Mouse (Mus musculus): ENCODE measurements at regions not wholly inside any gene's neighbourhood (a gene's known extent, or its start where the extent isn't known, plus 50 kb on each side); places are given as distances from the start of the nearest gene placed in this dataset.

DNA sequence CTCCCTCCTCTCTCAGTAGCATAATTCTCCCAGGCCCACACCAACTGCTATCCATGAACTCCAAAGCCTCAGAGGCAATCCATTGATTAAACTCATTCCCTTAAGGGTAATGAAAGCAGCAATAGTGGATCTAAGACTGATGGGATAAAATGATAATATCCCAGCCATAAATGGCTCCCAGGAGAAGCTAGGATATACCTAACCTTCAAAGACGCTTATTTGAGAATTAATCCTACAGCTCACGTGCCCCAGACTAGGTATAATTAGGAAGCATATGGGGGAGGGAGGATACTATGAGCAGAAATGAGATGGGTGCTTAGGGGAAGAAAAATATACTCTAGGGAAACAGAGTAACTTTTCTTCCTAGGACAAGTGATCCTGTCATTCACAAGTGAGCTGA, 52.8 kb upstream of the Rnf32 start:
- DNase-seq (ENCODE audit: low spot score), result no peak

DNA sequence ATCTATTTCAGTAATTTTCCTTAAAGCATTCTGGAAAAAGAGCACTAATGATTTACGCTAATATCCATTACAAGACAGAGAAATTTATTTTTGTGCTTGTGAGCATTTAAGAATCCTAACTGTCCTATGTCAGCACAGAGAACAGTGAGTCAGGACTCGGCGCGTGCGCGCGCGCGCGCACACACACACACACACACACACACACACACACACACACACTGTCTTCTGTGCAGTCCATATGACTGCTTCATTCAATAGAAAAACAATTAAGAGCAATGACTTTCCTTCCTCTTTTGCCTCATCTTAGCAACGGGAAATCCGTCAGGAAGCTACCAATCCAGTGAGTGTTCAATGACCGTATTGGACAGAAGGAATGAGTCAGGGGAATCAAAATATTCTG, 53.3 kb upstream of the Rnf32 start:
- DNase-seq (ENCODE audit: low spot score), result no peak

DNA sequence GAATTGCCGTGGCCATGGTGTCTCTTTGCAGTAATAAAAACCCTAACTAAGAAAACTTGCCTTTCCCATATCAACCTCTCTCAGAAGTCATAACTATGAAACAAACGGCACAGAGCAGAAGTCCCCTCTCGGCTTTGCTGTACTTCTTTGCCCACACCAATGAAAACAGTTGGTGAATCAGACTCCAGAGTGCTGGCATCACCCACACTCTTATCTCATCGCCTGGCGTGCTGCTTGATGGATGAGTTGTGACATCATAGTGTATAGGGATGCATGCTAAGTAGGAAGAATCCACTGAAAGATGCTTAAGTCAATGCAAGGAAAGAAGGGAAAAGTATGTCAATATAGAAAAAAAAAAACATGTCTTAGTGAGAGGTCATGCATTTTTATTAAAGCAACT, 58.3 kb upstream of the Rnf32 start:
- no peak for DNase-seq (ENCODE audit: low spot score)

DNA sequence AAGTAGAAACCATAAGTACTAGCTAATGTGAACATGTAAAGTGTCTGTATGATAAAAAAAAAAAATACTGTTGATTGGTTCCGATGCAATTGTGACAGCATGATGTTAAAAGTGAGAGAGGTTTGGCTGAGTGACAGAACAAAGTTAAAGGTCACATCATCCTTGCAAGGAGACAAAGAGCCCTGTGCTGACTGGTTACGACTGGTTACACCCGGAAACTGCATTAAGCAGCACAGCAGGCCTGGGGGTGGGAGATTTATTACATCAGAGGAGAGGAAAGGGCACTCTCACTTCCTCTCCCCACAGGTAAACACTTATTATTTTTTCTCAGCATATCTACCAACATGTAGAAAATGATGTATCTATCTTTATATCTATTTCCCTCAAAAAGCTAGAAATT, 63.5 kb upstream of the Rnf32 start:
- no peak for DNase-seq (ENCODE audit: low spot score)

DNA sequence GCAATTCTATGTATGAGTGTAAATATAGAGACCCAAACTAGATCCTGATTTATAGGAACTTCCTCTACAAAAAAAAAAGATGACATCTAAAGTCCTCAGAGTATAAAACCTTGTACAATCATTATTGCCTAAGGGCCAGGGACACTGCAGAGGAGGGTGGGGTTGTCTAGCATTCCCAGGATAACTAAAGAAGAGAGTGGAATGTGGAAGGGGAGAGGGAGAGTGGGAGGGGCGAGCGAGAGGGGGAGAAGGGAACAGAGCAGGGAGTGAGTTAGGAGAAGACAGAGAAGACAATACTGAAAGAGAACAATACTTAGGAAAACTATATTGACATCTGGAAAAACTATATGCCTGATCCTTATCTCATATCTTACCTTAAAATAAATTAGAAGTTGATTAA, 64.0 kb upstream of the Rnf32 start:
- no peak for DNase-seq (ENCODE audit: low spot score)

DNA sequence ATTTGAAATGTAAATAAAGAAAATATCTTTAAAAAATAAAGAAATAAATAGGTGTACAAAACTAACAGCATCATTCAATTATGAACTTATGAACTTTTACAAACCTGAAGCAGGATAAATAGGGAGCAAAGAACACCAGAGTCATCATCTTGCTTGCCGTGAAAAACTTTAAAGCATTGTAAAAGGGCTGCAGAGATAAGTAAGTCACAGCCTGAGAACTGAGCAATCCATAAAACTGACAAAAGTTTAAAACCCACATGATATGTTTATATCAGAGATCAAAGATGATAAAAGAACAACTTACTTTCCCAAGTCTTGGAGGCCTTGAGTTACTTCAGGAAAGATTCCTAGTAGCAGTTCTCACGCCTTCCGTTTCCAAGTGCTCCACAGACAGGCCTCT, 66.1 kb upstream of the Rnf32 start:
- DNase-seq (ENCODE audit: low spot score), result no peak

DNA sequence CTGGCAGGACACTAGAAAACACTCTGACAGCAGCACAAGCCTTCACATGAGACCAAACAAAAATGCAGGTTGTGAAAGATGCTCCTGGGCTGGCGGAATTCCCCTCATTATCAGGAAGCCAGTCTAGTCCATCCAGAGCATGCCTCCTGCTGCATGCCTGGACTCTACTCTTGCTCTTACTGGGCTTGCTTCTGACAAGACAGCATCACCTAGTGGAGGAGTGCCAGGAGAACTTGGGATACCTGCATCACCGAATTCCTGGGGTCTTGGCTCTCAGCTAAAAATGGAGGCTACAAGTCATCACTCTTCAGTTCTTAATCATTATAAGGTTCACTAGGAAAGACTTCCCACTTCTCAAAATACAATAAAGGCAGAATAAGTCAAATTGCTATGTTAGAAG, 78.8 kb upstream of the Rnf32 start:
- DNase-seq (ENCODE audit: low spot score), result no peak

DNA sequence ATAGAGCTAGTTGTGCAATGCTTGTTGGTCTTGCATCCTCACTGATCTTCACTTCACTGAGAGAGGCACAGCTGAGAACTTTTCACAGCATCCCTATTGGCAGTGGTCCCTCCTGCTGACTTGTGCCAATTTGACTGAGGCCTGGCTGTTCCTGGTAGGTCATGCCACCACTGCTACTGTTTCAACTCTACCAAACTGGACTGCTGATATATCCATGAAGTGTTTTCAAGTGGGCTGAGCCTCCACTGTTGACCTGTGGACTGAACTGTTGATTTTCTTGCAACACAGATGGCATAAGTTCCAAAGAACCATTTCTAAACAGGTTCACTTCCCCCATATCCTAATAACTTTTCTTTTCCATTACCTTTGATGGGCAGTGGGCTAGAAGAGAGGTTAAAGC, 83.3 kb upstream of the Rnf32 start:
- no peak for DNase-seq (ENCODE audit: low spot score)

DNA sequence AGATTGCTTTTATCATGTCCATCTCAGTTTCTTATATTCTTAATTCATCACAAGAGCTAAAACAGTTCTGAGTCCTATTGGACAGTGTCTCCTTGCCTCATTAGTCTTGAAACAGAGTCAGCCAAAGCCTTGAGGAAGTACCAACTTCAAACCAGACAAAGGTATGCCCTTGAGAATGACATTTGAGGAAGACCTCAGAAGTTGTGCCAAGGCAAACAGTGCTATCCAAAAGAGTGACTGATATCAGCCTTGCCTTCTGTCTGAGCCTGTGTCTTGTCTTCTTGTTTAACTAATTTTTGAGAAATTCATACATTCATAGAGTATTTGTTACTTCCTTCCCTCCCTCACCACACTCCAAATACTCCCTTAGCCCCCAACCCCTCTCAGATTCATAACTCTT, 88.5 kb upstream of the Rnf32 start:
- DNase-seq (ENCODE audit: low spot score), result no peak

DNA sequence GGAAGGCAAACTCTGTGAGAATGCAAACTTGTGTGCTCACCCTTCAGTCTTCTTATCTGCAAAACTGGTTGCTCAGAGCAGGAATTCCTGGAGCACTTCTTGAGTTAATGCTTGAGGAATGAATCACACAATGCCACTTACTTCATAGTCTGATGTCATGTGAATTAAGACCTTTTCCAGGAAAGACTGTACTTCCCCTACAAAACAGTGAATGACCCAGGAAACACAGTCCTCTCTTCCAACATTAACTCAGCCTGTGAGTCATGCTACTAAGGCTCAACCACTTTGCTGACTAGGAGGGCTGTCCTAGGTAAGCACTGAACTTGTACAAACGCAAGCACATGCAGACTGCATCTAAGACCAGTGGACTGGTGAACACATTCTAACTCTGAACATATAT, 112.5 kb upstream of the Rnf32 start:
- peak; percentile 39 for DNase-seq (ENCODE audit: low spot score)

DNA sequence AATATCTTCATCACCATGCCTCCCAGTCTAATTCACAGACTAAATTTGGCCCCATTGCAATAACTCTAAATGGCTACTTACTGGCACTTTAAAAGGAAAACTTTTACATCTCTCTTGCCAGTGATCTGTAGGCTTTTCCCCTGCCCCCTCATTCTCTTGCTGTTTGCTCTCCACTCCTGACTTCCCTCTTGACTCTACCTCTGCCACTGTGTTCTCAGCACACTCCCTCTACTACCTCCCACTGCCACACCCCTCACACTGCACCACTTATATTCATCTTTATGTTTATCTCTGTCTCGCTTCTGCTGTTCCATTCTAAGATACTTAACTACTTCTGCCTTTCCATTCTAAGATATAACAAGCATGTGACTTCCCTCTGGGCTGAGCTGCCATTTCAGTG, 141.4 kb upstream of the Rnf32 start:
- DNase-seq (ENCODE audit: low spot score), result no peak

DNA sequence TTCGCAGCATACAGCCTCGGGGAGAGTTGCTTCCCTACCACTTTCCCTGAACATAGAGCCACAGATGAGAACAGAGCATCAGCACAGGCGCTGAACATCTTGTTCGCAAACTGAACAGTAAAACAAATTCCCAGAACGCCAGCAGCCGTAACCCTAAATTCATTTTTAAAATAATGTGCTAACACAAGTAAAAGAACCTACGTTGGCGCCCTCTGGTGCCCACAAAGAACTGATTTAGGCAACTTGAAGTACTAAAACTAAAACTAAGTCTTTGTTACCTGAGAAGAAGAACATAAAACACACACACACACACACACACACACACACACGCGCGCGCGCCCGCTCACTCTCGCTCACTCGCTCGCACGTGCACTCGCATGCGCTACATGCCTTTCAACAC, 159.2 kb upstream of the Rnf32 start:
- peak; percentile 14 for DNase-seq (ENCODE audit: low spot score)

DNA sequence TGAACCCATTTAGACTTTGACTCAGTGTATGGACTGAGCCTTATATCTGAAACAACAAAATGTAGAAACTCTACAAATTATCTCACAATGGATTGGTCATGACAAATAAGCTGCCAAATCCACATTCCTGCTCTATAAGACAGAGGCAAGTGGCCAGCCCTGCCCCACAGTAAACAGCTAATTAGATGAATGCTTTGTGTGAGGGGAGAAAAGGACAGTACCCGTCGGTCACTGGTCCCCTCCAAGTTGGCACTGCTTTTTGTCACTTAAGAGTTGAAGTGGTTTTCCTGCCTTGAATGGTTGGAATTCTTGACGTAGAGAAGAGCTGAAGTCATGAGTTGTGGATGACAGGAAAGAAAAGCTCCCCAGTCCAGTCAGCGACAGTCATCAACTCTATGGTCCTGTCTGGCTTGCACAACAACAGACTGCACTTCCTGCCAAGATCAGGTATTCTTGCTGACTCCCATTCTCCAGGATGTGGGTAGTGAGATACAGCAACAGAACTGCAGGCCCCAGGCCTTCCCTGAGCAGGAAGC, 162.3 kb upstream of the Rnf32 start:
- peak; percentile 28 for DNase-seq (ENCODE audit: low spot score)

DNA sequence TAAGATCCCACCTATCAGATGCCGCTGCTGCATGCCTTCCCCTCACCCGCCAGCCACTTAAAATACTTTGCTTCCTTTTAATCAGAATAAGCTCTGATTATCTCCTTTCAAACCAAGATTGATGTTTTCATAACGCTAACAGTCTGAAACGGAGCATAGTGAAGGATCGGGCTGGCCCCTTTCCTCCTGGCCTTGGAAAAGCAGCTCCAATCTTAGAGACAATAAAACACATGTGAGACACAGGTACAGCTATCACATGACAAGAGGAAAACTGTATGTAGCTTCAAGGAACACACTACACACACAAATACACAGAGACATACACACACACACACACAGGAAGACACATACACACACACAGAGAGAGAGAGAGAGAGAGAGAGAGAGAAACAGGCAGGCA, 165.3 kb upstream of the Rnf32 start:
- no peak for DNase-seq (ENCODE audit: low spot score)

DNA sequence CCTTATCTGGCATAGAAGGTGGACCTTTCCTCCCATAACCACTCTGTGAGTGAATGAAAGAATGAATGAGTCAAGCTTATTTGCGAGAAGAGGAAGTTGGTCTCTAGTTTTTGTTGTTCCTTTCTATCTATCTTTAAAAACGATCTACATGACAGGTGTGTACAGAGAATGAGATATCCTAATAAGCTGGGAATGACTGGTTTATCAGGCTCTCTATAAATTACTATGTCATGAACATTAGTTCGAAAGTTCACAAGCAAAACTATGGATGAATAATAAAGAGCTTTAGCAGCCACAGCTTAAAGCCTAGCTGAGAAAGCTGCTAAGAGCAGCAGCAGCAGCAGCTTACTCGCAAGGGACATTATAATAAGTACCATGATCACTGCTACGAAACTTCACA, 165.8 kb upstream of the Rnf32 start:
- DNase-seq (ENCODE audit: low spot score), result no peak

DNA sequence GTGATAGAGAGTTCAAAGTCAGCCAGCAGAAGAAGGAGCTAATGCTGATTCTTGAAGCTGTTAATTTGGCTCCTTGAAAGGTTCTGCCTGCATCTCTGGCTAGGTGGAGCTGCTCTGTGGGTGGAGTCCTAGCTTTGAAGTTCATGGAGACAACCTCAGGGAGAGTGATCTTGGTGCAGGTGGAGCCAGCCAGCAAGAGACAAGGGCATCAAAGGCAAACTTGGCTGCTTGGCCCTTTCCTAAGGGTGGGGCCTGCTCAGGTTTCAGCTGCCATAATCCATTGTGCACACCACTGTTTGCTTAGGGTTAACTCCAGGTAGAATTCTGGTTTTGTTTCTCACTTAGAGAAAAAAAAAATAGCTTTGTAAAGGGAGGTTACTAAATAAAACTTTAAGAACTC, 170.7 kb upstream of the Rnf32 start:
- DNase-seq (ENCODE audit: low spot score), result peak; percentile 2

DNA sequence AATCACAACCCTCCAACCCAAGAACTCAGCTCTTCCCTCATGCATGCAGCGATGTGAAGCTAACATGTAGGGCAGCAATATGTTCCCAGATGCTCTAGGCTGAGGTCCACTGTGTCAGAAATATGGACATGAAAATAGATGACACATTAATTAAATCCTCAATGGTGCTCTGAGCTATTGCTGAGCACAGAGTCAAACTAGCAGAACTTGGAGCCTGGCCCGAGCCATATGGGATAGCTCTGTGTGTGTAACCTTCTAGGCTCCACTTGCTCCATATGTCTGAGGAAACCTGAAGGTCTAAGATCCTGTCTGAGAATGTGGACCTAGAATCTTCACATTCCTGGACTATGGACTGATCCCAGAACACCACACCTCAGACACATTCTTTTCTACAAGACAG, 203.0 kb upstream of the Rnf32 start:
- DNase-seq (ENCODE audit: low spot score), result no peak

DNA sequence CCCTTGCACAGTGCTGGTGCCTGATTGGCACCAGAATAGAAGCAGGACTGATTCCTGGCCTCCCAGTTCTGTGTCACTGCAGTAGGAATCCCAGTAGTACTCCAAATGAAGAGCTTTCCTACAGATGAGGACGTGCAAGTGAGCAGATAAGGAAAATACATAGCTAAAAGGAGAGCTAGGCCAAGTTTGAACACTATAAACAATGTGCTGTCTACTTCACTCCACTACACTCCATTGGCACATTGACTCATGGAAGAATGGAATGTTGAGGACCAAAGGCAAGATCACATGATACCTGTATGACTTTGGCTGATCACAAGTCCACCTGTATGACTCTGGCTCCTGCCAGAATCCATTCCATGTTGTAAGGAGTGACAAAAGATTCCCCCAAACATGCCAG, 215.9 kb upstream of the Rnf32 start:
- peak; percentile 2 for DNase-seq (ENCODE audit: low spot score)

DNA sequence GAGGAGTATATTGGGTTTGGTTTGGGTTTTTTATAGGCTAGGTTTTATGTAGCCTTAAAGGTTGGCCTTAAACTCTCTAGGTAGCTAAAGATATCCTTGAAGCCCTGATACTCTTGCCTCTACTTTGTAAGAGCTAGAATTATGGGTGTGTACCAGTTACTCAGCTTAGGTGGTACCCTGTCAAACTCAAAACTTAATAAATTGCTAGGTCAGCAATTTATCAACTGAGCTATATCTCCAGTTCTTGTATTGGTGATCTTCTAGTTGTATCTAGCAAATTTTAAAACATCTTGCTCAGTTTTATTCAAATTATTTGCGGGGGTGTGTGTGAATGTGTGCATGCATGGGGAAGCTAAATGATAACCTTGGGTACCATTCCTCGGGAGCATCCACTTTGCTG, 225.4 kb upstream of the Rnf32 start:
- DNase-seq (ENCODE audit: low spot score), result no peak

DNA sequence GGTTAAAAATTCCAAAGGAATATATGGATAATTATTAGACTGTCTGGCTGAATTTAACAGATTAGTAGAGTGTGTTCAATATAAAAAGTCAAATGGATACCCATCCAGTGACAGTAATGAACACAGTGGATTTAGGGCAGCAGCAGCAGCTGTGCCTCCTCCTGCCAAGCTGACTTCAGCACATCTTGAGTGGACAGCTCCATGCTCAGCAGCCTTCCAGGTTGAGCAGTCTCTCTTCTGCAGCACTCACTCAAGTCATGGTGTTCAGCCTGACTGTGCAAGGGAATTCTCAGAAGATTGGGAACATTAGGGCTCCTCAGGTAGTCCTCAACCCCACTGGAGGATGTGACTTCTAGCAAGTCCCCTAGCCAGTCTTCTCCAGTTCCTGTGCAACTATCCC, 240.8 kb upstream of the Rnf32 start:
- DNase-seq (ENCODE audit: low spot score), result no peak

DNA sequence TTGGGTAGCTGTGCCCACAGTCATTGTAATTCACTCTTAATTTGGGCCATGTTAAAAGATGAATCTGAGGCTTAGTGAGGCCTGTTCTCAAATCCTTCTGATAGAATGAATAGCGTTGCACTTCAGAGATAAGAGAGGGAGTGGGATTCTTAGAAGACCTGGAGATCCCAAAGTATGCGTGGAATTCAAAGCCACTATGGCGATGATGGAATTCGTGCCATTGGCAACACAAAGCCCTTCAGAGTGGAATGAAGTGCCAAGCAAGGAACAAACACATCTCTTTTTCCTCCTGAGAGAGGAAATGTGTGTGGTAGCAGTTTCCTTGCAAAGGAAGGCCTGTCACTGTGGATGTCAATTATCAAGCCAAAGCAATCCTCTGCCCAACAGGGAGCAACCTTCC, 248.3 kb upstream of the Rnf32 start:
- peak; percentile 14 for DNase-seq (ENCODE audit: low spot score)

DNA sequence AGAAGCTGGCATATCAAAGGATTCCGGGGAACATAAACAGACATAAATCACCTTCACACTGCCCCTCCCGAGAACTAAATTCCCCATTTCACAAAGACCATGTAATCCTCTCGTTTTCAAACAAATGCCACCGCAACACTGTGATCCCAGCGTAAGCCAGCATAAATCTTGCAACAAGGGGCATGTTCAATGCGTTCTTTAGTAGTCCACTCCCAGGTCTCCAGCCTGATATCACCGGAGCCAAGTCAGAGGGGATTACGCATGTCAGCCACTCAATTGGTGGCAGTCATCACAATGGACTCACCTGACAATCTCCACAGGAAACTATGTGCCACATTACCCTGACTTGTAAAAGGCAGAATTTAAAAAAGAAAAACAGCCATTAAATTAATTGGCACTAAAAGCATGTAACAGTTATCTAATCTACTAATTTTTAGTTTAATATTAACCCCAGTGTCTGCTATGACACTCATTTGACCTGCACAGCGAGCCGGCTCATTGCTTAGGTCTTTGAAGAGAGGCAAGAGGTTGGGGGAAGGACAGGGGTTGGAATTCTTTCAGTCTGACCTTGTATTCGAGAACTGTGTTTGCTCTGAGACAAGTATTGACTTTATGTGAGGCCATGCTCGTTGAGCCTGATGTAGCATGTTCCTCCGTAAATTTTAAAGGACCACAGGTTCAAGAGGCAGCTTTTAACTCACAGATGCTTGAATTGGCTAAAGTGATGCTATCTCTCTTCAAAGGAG, 252.0 kb upstream of the Rnf32 start:
- DNase-seq (ENCODE audit: low spot score), result no peak

DNA sequence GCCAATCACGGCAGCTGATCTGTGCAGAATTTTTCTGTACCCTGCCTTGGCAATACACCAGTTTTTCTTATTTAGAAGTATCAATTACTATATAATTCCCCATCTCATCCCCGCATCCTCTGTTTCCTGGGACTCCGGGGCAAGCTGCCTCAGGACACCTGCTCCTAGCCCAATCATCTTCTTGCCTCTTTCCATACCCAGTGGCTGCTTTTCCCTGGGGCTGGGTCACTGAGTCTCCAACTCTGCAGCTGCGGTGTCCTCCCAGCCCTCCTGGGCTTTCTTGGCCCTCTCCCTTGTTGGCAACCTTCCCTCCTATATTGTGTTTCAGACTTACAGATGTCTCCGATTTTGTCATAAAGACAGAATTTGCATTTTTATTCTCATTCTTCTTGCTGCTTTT, 254.8 kb upstream of the Rnf32 start:
- DNase-seq (ENCODE audit: low spot score), result no peak

DNA sequence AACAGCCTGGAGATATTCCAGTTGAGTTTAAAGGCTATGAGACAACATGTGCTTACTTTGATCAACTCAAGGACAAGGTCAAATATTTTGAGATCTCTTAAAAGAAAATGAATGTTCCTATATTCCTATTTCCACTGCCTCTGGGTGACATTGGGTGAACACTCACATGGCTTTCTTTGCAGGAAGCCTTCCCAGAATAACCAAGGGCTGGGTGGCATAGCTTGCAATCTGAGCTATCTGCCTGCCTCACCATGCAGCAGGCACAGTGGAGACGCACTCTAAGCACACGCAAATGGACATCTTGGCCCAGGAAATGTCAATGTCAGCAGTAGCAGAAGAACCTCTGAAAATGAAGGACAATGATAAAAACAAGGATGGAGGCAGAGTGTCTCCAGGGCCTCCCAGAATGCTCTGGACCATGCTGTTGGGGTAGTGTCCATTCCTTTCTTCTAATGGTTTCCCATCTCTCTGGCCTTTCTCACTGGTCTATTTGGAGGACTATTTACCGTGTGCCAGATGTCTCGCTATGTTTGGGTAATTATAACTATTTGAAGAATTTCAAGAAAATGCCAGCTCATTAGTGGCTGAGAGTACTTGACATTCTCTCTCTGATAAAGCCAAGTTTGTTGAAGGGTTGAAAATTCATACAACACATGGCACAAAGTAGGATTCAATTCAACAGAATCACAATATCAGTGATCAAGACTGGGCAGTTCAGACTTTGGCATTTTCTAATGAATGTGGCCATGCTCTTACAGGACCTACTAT, 276.3 kb upstream of the Rnf32 start:
- DNase-seq (ENCODE audit: low spot score), result no peak
